Mouse (Mus musculus) small intestine, adult 2 months (tissue): Measurements from ENCODE around the gene Fxyd7.

Experiments used
- CTCF ChIP-seq: fragments of 200-500 bp; IDR thresholded peaks from 2 replicates; pipeline ENCODE4 v1.5.1; 2012; ENCODE audit warnings: low read depth, mild to moderate bottlenecking, control low read depth, inconsistent platforms, low read length, moderate library complexity, mixed read lengths; ENCODE audit not compliant: insufficient replicate concordance, insufficient read length; ENCODE audit errors: extremely low read depth
- POLR2A ChIP-seq: fragments of 200-500 bp; IDR thresholded peaks from 2 replicates; pipeline ENCODE4 v1.6.1; 2012; ENCODE audit warnings: low read depth, mild to moderate bottlenecking, control low read depth, inconsistent platforms, low read length, moderate library complexity

- TF ChIP-seq POLR2A = no peak
- no peak for TF ChIP-seq CTCF
Observed at GRCm38 (mm10) chr7:31077470-31077869, 26.2 kb upstream of the Fxyd7 start.
